Mouse (Mus musculus) kidney, adult 18-20 months (tissue): ENCODE data around the gene Mapkapk5.

Experiments used
- DNase-seq: peaks from one replicate; pipeline ENCODE4 v3.0.0; 2021

Gene Mapkapk5

DNA sequence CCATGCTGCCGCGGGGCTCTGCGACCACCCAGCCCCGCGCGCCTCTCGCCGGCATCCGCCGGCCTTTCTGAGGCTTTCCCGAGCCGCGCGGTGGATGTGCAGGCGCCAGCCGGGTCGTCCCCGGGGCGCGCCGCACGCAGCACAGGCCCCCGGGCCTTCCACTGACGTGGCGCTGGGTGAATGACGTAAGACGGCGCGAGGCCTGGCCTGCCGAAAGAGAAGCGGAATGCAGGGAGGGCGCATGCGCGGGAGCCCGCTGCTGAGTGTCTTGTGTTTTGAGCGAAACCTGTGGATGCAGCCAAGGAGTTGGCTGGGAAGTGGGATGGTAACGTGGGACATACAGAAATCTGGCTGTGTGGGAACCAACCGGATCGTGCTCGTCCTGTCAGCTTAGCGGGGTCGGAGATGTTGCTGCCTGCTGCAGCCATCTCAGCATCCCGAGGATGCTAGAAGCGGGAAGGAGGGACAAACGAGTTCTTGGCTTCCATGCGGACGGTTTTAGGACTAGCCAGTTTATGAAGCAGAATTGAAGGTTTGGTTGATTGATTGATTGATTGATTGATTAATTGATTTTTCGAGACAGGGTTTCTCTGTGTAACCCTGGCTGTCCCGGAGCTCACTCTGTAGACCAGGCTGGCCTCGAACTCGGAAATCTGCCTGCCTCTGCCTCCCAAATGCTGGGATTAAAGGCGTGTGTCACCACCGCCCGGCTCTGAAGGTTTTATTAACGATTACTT lies at the start of gene Mapkapk5:
Gene Mapkapk5, minus strand, starts transcription at position 113 of the 737 bp plus-strand sequence.
- peak; percentile 98 for DNase-seq

DNA sequence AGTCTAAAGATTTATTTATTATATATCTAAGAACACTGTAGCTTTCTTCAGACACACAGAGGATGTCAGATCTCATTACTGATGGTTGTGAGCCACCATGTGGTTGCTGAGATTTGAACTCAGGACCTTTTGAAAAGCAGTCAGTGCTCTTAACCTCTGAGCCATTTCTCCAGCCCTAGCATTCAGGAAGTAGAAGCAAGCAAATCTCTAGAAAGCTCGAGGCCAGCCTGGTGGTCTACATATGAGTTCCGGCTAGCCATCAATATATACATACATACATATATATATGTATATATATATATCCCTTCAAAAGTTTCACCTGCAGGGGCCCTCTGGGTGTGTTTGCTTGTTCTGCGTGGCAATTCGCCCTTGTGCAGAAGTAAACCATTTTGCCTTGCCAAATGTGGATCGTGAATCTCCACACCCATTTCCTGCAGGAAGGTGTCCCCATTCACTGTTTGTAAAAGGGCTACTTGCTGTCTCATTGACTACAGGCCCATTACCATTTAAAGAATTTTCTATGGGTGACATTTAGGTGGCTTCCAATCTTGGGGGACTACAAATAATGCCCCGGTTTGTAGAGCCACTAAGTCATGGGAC lies 49.1 kb upstream of the Mapkapk5 start:
- DNase-seq, result no peak

DNA sequence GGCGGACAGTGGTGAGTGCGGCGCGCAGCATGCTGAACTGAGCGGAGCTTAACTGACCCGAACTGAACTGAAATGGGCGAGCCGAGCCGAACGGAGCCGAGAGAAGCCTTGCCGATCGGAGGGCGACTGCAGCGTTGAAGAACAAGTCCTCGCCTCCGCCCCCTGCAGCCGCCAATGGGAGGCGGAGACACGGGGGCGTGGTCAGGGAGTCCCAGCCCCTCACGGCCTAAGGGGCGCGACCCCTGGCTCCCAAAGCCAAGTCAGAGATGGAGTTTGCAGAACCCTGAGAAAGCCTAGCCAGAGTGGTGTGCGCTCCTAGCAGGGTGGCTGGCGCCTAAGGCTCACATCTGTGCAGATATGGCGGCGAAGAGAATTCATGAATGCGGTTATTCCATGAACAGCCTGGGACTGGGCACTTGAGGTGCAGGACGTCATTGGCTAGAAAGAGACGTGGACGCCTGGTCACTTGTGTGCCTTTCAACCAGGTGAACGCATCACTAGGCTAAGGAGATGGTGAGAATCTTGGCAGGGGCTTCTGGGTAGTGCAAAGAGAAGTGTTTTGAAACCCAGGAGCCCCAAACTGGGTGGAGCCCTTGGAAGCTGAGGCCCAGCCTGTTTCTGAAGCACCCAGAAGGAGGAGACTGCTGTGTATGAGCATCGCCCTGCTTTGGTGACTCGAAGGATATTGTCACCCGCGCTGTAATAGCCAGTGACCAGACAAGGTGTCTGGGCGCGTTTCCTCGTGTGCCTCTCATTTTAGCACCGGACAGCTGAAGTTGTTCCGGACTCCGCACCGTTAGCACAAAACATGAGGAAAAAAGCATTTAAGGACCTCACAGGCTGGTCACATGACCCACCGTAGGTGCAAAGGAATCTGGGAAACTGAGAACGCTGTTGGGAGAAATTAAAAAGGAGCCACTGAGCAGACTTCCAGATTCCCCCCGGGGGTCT lies 48.0 kb upstream of the Mapkapk5 start, which contains the start of gene Aldh2:
Gene Aldh2, minus strand, starts transcription at position 374 of the 951 bp plus-strand sequence.
- peak; percentile 93 for DNase-seq

DNA sequence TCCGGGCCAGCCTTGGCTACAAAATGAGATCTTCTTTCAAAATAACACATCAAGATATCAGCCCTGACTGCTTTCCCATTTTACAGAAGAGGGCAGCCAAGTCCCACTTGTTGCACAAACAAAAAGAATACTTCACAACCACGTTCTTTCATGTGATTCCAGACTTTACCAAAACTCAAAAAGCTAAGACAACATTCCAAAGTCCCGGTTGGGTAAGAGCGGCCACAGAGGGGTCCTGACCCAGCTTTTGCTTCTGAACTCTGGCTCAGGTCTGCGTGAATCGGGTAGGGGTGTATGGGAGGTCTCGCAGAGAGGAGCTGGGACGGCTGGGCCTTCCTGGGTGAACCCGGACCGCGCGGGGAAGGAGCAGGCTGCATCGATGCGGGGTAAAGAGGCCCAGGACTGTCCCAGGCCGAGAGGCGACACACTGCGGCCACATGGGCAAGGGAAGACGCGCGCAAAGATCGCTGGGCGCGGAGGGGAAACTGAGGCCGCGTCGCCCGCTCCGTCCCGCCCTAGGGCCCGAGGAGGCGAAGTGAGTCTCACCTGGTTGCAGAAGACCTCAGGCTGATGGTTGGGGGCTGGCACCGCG lies 47.2 kb upstream of the Mapkapk5 start:
- no peak for DNase-seq

DNA sequence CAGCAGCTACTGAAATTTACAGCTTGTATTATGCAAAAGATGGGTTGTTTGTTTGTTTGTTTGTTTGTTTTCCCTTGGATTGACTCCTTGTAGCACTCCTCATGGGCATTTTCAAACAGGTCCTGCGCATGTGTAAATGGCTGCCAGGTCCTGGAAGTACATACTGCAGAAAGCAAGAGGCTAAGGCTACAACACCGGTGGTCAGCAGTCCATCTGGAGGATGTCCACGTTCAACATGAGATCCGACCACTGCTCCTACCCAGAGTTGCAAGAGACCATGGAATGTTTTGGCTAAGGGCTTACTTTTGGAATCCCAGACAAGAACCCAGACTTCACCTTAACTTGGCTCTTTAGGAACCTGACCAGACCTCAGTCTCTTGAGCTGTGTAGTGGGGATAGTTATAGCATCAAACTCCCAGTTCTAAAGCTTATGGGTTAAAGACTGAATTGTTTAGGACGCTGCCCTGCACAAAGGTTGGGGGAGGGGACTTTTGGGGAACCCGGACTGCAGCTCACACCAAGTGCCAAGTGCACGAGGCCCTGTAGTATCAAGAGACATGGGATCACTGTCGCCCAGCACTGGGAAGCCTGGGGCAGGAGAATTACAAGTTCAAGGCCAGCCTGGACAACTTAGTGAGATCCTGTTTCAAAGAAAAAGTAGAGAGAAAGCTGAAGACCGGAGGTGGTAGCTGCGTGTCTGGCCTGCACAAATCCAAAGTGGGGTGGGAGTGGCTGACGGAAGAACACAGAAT lies 46.5 kb upstream of the Mapkapk5 start:
- no peak for DNase-seq

DNA sequence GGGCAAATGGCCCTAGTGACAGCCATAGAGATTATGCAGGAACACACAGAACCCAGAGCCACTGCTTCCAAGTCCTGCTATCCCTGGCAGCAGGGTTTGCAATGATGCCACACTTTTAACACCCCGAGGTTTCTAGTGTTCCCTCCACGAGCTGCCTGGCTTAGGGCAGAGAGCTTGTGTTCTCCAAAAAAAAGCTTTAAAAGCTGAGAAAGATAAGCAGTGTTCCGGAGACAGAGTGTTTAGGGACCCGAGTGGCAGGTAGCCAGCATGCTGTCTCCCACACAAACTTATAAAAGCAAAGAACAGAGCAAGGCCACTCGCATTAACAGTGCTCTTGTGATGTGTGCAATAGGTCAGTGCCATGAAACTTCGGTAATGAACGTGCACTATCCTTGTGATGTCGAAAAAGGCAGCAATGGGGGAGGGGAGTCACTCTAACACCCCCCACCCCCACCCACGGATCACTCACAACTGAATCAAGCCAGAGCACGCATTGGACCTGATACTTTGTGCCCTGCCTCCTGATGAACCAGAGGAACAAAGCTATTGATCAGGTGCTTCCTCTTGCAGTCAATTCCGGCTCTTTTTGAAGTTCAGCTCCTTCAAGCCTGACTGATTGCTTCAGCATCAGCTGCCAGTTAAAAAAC lies 45.8 kb upstream of the Mapkapk5 start:
- DNase-seq, result no peak

DNA sequence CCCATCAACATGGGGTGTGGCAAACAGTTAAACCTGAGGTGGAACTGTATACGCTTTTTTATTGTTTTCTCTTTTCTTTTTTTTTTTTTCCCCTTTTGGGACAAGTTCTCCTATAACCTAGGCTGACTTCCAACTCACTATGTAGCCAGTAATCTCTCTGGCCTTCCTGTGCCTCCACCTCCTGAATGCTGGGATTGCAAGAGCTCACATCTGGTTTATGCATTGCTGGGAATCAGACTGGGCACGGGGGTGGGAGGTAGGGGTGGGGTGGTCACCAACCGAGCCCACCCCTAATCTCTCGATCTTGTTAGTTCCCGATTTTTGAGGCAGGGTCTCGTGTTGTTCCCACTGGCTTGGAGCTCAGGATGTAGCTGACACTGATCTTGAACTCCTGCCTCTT lies 44.2 kb upstream of the Mapkapk5 start:
- no peak for DNase-seq

DNA sequence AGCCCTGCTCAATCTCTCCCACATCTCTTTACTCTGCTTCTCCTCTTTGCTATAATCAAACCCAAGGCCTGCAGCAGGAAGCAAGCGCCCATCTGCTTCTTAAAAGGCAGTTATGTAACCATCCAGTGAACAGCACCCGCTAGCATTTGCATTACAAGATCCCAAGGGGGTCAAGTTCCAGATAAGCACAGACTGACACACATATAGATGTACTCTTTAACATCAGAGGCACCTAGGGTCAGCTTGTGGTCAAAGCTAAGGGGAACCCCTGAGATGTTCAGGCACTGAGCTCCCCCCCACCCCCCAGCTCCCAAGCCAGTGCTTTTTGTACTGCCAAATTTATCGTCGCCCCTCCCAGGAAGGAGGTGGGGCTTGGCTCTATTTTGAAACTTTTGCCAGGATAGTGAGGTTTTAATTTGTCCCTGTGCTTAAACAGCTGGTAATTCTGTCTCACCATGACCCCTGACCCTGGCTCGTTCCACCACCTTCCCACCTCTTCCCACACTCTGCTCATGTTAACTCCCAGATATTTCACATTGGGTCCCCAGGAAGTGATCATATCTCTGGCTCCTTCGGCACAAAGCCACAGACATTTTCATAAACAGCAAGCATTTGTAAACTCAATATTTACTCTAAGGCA lies 40.8 kb upstream of the Mapkapk5 start:
- DNase-seq, result peak; percentile 43

DNA sequence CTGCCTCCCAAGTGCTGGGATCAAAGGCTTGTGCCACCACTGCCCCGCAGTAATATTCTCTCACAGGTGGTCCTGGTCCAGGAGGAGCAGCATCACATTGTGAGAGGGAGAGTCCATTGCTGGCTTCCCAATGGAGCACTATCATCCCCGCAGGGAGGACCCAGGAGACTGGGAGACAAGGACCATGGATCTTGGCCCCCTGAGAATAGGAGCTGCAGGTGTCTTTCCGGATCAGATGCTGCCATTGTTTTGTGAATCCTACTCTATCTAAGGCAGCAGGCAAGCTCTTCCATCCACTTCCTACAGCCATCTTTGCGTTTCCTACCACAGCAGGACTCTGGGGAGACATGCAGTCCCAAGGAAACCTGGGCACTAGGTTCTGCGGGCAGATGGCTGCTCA lies 40.0 kb upstream of the Mapkapk5 start:
- no peak for DNase-seq

DNA sequence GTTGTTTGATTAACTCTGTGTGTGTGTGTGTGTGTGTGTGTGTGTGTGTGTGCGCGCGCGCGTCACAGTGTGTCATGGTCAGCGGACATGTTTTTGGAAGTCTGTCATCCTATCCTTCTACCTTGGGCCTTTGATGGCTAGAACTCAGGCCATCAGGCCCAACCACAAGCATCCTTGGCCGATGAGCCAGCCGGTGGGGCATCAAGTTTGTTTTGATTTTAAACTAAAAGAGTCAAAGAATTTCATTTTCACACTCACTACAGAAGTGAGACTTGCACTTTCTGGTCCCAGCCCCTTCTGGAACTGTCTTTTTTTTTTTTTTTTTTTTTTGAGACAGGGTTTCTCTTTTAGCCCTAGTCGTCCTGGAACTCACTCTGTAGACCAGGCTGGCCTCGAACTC lies 39.3 kb upstream of the Mapkapk5 start:
- no peak for DNase-seq

DNA sequence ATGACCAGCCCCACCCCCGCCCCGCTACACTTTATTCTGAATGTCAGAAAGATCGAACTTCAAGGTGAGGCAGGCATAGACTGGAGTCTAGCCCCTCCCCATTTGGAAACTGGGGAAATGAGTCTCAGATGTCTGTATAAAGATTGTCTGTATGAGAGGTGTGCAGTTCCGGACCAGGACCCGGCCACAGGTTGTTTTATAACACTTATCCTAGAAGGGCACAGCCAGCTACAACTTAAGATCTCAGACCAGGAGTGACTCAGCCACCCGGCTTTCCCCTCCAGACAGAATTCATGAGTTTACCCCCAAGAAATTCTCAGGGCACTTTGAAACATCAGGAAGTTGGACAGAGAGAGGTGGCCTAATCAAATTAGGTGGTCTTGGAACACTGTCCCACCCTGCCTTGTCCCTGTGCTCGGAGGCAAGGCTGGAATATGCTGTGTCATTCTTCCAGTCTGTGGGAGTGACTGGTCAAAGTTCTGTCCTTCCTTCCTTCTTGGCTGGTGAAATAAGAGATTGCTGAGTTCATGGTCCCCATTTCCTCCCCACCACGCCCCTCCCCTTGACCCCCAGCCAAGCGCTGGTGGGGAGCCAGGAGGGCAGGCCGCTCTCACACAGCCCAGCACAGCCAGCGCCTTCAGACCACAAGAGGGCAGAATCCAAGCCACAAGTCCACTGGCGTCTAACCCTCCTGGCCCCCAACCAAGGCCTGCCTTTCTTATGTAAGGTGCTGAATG lies 38.2 kb upstream of the Mapkapk5 start:
- peak; percentile 96 for DNase-seq

DNA sequence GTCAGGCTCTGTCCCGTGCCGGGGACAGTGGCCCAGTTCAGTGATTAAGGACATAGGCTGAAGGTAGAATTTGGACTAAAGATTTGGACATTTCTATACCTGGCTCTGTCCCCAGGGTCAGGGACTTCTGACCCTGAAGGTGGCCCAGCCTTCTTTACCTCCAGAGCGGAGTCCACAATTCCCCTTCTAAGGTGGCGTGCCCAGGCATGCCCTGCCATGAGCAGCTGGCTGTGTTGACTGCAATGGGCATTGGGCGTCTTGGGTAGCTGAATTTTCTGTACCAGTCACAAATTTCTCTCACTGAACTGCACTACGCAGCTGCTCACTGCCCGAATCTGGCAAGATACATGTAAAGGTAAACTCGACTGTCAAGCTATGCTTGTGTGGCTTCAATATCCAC lies 36.2 kb upstream of the Mapkapk5 start:
- no peak for DNase-seq

DNA sequence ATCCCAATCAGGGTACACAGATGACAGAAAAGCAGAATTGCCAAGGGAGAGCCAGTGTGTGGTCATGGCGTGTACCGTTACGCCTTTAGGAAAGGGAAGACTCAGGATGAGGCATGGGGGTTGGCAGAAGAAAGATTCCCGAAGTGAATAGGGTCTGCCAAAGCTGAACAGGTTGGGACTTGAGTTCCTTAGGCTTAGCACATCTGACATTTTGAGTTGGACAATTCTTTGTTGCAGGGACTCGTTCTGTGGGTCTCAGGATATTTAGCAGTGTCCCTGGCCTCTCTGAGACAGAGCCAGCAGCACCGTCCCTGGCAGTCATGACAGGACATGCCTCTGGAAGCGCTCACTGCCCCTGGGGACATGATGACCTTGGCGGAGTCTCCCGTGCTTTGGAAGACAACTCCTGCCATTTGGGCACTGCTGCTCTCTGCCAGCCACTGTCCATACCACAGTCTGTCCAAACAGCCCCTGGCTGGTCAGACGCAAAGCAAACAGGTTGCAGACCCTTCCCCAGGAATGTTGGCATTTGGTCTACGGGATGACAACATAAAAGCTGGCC lies 31.3 kb upstream of the Mapkapk5 start:
- DNase-seq, result no peak

DNA sequence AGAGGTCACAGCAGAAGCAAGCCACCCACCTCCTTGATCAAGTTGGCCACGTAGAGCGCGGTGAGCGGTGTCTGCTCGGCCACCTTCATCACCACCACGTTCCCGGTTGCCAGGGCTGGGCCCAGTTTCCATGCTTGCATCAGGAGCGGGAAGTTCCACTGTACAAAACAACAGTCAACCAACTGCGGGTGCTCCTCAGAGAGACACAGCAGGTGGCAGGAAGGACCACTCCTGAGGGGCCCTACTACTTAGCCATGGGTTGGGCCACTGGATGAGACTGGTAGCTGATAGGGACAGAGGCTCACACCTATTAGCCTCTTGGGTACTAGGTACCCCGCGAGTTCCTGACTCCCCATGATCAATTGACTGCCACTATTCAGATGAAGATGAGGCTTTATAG lies 30.2 kb upstream of the Mapkapk5 start:
- no peak for DNase-seq

DNA sequence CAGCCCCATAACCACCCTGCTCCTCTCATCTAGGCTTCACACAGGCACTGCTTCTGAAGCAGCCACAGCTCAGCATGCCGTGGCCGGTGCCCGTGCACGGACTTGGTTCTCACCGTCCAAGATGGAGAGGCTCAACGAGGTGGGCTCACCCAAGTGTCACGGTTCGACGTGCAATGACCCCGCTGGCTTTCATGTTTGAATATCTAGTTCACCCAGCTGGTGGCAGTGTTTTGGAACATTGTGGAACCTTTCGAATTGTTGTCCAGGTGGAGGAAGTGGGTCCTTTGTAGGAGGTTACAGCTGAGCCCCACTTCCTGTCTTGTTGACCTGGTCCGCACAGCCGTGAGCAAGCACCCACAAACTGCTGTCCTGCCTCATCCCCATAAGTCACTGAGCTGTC lies 28.4 kb upstream of the Mapkapk5 start:
- DNase-seq, result no peak

DNA sequence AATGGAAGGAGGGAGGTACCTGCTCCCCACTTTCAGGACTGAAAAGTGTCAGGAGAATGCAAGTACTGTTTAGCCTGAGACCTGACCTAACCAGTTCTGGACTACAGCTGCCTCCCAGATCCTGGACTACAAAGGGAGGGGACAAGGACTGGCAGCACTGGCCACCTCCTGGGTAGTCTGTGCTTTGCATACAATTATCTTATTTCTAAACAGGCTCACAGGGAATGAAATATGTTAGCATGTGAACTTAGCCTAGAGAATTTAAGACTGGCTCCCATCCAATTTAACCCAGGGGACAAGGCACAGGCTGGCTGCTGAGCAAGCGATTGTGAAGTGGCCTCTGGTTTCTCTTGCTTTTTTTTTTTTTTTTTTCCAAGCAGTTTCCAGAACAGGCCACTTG lies 25.1 kb upstream of the Mapkapk5 start:
- DNase-seq, result no peak

DNA sequence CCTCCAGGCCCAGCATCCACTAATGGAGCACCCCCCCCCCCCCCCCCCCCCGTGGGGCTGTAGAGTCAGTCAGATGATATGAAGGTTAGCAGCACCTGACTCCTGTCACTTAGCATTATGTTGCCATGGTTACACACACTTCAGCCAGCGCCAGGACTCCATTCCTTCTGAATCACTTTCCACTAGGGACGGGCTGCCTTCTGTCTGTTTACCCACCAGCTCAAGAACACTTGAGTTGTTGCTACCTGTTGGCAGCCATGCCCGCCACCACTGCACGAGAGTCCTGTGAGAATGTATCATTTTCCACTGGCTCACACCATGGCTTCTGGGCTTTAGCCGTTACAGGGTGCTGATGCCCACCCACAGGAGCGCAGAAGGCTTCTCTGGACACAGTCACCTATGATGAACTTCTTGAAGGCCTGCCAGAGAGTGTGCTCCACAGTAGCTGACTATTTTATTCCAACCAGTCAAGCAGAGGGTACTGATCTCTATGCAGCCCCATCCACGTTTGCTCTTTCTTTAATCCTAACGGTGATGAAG lies 24.2 kb upstream of the Mapkapk5 start:
- no peak for DNase-seq

DNA sequence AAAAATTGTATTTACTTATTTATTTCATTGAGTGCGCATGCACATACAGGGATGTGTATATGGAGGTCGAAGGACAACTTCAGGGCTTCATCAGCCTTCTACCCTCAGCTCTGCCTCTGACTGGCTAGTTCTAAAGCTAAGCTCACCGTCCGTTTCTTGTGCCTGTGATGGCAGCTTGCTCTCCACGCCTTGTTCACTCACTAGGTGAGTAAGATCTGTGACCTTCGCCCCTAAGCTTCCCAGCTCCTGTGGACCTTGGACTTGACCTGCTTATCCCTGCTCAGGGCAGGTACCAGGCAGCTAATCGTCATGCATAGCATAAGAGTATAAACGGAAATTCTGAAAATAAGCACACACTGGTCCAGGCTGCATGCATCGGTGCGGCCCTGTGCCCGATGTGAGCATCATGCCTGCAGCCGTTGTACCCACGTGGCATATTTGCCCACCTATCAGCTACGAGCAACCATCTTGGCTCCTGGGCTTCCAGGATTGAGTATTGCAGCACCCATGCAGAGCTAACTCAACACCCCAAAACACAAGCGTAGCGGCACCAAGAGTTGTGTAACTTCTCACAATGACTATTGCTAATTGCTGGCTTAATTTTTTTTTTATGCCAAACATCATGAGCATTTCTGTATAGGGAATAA lies 20.5 kb upstream of the Mapkapk5 start:
- DNase-seq, result peak; percentile 66

DNA sequence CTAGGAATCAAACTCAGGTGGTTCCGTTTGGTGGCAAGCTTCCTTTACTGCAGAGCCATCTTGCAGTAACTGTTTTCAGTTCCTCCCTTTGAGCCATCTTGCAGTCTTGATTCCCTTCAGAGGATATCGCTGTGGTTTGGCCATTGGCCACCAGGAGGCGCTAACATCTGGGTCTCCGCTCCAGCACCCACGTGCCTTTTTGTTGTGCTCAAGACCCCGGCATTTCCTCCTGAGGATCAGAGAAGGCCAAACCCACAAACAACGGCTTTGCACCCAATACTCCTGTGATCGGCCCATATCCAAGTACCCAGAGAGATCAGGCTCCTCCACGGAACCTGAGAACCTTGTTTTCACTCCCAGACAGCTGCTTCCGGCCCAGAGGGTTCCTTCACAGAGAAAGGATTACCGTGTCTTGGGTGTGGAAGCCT lies 18.8 kb upstream of the Mapkapk5 start:
- peak; percentile 89 for DNase-seq
